Mouse (Mus musculus) ES-Bruce4 (cell line): ENCODE data around the gene Trim63. TPM values are rescaled to one million over a fixed set of nuclear protein-coding genes. Genes with fewer than 3 reads are reported as not detected.
A peak's percentile ranks its signal among the peaks of the same experiment; 100 is the strongest.

Experiments
- H3K27ac ChIP-seq: 2 replicates; pipeline ENCODE4 v1.5.1; 2012; ENCODE audit warnings: low read length, inconsistent platforms; ENCODE audit not compliant: insufficient read depth
- H3K27me3 ChIP-seq: 2 replicates; pipeline ENCODE4 v1.6.1; 2012; ENCODE audit warnings: mild to moderate bottlenecking, low read length, inconsistent platforms; ENCODE audit not compliant: control insufficient read depth, poor library complexity, insufficient read depth, severe bottlenecking
- H3K36me3 ChIP-seq: 2 replicates; pipeline ENCODE4 v1.6.1; 2012; ENCODE audit warnings: inconsistent platforms, mild to moderate bottlenecking, low read length, moderate library complexity; ENCODE audit not compliant: control insufficient read depth, poor library complexity, insufficient read depth, severe bottlenecking
- H3K4me1 ChIP-seq: one replicate; pipeline ENCODE4 v1.8.1; 2011; ENCODE audit warnings: low read length; ENCODE audit not compliant: control insufficient read depth, insufficient read depth
- H3K4me3 ChIP-seq: 2 replicates; pipeline ENCODE4 v1.5.1; 2011; ENCODE audit warnings: low read depth, mild to moderate bottlenecking, low read length
- H3K9ac ChIP-seq: 2 replicates; pipeline ENCODE4 v1.6.1; 2012; ENCODE audit warnings: low read depth, mild to moderate bottlenecking, inconsistent platforms; ENCODE audit not compliant: poor library complexity, severe bottlenecking
- H3K9me3 ChIP-seq: replicated peaks from 2 replicates; pipeline ENCODE4 v1.6.1; 2012; ENCODE audit warnings: mild to moderate bottlenecking, low read length, inconsistent platforms; ENCODE audit not compliant: control insufficient read depth, poor library complexity, insufficient read depth, severe bottlenecking
- CTCF ChIP-seq: IDR thresholded peaks from one replicate; pipeline ENCODE4 v1.8.1; 2011; ENCODE audit warnings: low read depth, low read length
- EP300 ChIP-seq: IDR thresholded peaks from 2 replicates; pipeline ENCODE4 v1.6.1; 2011; ENCODE audit warnings: low read depth, low read length; ENCODE audit not compliant: insufficient read depth
- POLR2A ChIP-seq: IDR thresholded peaks from one replicate; pipeline ENCODE4 v1.8.1; 2011; ENCODE audit warnings: low read length; ENCODE audit not compliant: insufficient read depth
- polyA plus RNA-seq: library from polyadenylated mRNA; stranded (reverse); fragments of >200 nt; gene quantifications from 2 replicates; pipeline ENCODE4 v1.2.4, GENCODE M21; 2011; ENCODE audit warnings: low read depth; ENCODE audit not compliant: missing spikeins, insufficient read depth, insufficient read length

Gene Trim63
- polyA plus RNA-seq, 1 experiment = 5.4 TPM

DNA sequence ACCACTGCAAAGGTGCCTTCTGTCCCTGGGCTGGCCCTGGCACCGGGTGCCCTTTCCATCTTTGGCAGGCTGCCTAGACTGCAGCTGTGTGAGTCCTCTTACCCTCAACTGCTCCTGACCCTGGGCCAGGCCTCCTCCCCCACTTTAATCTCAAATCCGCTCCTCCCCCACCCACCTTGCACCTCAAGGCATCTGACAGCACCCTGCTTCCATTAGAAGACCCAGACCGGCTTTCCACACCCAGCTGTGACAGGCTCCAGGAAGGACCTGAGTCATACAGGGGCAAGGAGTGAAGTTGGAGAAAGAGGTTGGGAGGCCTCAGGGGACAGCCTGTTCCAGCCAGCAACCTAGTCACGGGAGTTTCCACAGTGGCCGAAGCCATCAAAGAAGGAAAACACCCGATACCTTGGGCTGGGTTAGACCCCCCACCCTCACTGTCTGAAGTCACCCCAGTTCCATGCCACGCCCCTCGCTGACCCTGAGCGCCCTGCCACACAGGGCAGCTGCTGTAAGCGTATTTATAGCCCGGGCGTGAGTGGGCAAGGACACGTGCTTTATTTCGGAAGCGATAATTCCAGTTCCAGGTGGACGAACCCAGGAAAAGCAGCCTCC lies 41.0 kb downstream of the Trim63 start:
- Histone ChIP-seq H3K36me3 (no peaks in the 10 kb centered on the region), H3K4me3 (no peak overlapping the region), H3K9ac (no peak overlapping the region), H3K9me3 (no peaks in the 10 kb centered on the region), H3K4me1 (peaks cover 11% of the 10 kb centered on the region), H3K27ac (no peak overlapping the region), H3K27me3 (no peaks in the 10 kb centered on the region)
- TF ChIP-seq CTCF (no peak), POLR2A (no peak), EP300 (no peak)

- H3K9ac ChIP-seq = no peak overlapping the region
- H3K9me3 ChIP-seq = no peaks in the 10 kb centered on the region
- H3K36me3 ChIP-seq = no peaks in the 10 kb centered on the region
- no peak overlapping the region for H3K4me3 ChIP-seq
- H3K4me1 ChIP-seq = peaks cover 6% of the 10 kb centered on the region
- no peaks in the 10 kb centered on the region for H3K27me3 ChIP-seq
- no peak overlapping the region for H3K27ac ChIP-seq
- no peak for TF ChIP-seq POLR2A
- TF ChIP-seq CTCF = peak; percentile 84
Measured at GRCm38 (mm10) chr4:134356591-134357460, 41.9 kb downstream of the Trim63 start.

- Histone ChIP-seq H3K9ac (no peak overlapping the region), H3K27ac (no peak overlapping the region), H3K9me3 (no peaks in the 10 kb centered on the region), H3K4me1 (peaks cover 6% of the 10 kb centered on the region), H3K4me3 (no peak overlapping the region), H3K36me3 (no peaks in the 10 kb centered on the region), H3K27me3 (no peaks in the 10 kb centered on the region)
- TF ChIP-seq POLR2A (no peak), EP300 (no peak), CTCF (no peak)
Measured at GRCm38 (mm10) chr4:134357461-134357771, 42.5 kb downstream of the Trim63 start.

DNA sequence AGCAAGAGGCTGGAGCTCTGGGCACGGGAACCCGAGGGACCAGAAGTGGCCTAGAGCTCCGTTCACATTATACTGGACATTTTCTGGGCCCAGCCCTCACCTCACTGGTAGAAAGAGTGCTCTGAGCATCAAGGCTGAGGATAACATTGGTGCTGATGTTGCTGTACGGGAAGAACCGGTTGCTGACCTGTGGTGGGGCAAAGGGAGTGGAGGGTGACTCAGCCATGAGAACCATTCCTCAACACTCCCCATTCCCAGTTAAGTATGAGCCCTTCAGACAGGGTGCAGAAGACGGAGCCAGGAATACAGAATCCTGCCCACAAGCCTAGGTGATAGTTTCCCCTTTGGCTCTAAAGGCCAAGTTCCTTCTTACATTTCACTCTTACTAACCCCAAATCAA lies 44.7 kb downstream of the Trim63 start:
- H3K4me1 ChIP-seq = peaks cover 6% of the 10 kb centered on the region
- H3K27me3 ChIP-seq = no peaks in the 10 kb centered on the region
- H3K27ac ChIP-seq = no peak overlapping the region
- no peak overlapping the region for H3K4me3 ChIP-seq
- TF ChIP-seq CTCF (no peak), POLR2A (no peak), EP300 (no peak)
- H3K9me3 ChIP-seq = no peaks in the 10 kb centered on the region
- H3K36me3 ChIP-seq = no peaks in the 10 kb centered on the region
- H3K9ac ChIP-seq = no peak overlapping the region

GRCm38 (mm10) chr4:134361215-134361614 lies 46.3 kb downstream of the Trim63 start:
- no peak for TF ChIP-seq EP300
- TF ChIP-seq CTCF = no peak
- no peak for TF ChIP-seq POLR2A
- Histone ChIP-seq H3K9ac (no peak overlapping the region), H3K4me3 (no peak overlapping the region), H3K36me3 (no peaks in the 10 kb centered on the region), H3K4me1 (peaks cover 6% of the 10 kb centered on the region), H3K9me3 (no peaks in the 10 kb centered on the region), H3K27ac (no peak overlapping the region), H3K27me3 (no peaks in the 10 kb centered on the region)

- no peaks in the 10 kb centered on the region for H3K9me3 ChIP-seq
- no peak overlapping the region for H3K27ac ChIP-seq
- H3K4me1 ChIP-seq = peaks cover 4% of the 10 kb centered on the region
- no peak for TF ChIP-seq EP300
- no peak for TF ChIP-seq POLR2A
- TF ChIP-seq CTCF = no peak
- H3K4me3 ChIP-seq = no peak overlapping the region
- H3K27me3 ChIP-seq = no peaks in the 10 kb centered on the region
- H3K36me3 ChIP-seq = no peaks in the 10 kb centered on the region
- H3K9ac ChIP-seq = no peak overlapping the region
Measured at GRCm38 (mm10) chr4:134362124-134362523, 47.2 kb downstream of the Trim63 start.
